Mouse (Mus musculus) lung, adult 2 months (tissue): ENCODE measurements around the gene Got1. TPM values are rescaled to one million over a fixed set of nuclear protein-coding genes. Genes with fewer than 3 reads are reported as not detected.

Experiments
- DNase-seq: peaks from one replicate; pipeline ENCODE4 v3.0.0; 2022
- H3K4me1 ChIP-seq: fragments of 200-500 bp; 2 replicates; pipeline ENCODE4 v1.6.1; 2011; ENCODE audit warnings: low read length; ENCODE audit not compliant: control insufficient read depth, insufficient read depth
- H3K4me3 ChIP-seq: fragments of 200-500 bp; replicated peaks from 2 replicates; pipeline ENCODE3; 2011; ENCODE audit warnings: low read depth, mild to moderate bottlenecking, control low read depth, low read length; ENCODE audit errors: extremely low read depth
- CTCF ChIP-seq: fragments of 200-500 bp; IDR thresholded peaks from 2 replicates; pipeline ENCODE4 v1.5.1; 2011; ENCODE audit warnings: mild to moderate bottlenecking, low read length, control low read depth; ENCODE audit not compliant: insufficient read depth
- POLR2A ChIP-seq: fragments of 200-500 bp; IDR thresholded peaks from 2 replicates; pipeline ENCODE4 v1.6.1; 2011; ENCODE audit warnings: low read depth, mild to moderate bottlenecking, control low read depth, low read length, borderline replicate concordance; ENCODE audit errors: extremely low read depth
- WGBS: fragments of 180-500 bp; shearing (Covaris S2); methylation state at CpG from one replicate; pipeline ENCODE4 v1.1.7; 2018; 5-methylcytosine and 5-hydroxymethylcytosine counted together
- polyA plus RNA-seq: library from polyadenylated mRNA; depleted of rRNA; stranded (reverse); fragments of >200 nt; gene quantifications from 2 replicates; pipeline ENCODE4 v1.2.3, GENCODE M21; 2012

Gene Got1
- polyA plus RNA-seq, 1 experiment = 21.7 TPM

GRCm38 (mm10) chr19:43469333-43469732 lies 55.1 kb downstream of the Got1 start:
- no peak for DNase-seq
- Histone ChIP-seq H3K4me3 (no peak overlapping the region), H3K4me1 (no peaks in the 10 kb centered on the region)
- 58% methylated on average over 7 of the region's 7 CpGs for WGBS
- TF ChIP-seq POLR2A (no peak), CTCF (no peak)

GRCm38 (mm10) chr19:43467927-43468685 lies 56.3 kb downstream of the Got1 start:
- DNase-seq = no peak
- no peak for TF ChIP-seq POLR2A
- TF ChIP-seq CTCF = no peak
- Histone ChIP-seq H3K4me3 (no peak overlapping the region), H3K4me1 (no peaks in the 10 kb centered on the region)
- 71% methylated on average over 12 of the region's 12 CpGs for WGBS

GRCm38 (mm10) chr19:43465601-43466255 lies 58.7 kb downstream of the Got1 start:
- no peak for TF ChIP-seq POLR2A
- no peak for TF ChIP-seq CTCF
- Histone ChIP-seq H3K4me1 (no peaks in the 10 kb centered on the region), H3K4me3 (no peak overlapping the region)
- WGBS = 88% methylated on average over 14 of the region's 14 CpGs
- no peak for DNase-seq

GRCm38 (mm10) chr19:43465076-43465475 lies 59.3 kb downstream of the Got1 start:
- Histone ChIP-seq H3K4me1 (no peaks in the 10 kb centered on the region), H3K4me3 (no peak overlapping the region)
- no peak for DNase-seq
- TF ChIP-seq CTCF = no peak
- TF ChIP-seq POLR2A = no peak
- 87% methylated on average over 11 of the region's 11 CpGs for WGBS

GRCm38 (mm10) chr19:43464294-43464687 lies 60.1 kb downstream of the Got1 start:
- WGBS = 70% methylated on average over 3 of the region's 3 CpGs
- H3K4me3 ChIP-seq = no peak overlapping the region
- no peaks in the 10 kb centered on the region for H3K4me1 ChIP-seq
- no peak for DNase-seq
- TF ChIP-seq POLR2A = no peak
- TF ChIP-seq CTCF = no peak

GRCm38 (mm10) chr19:43463546-43464293 lies 60.7 kb downstream of the Got1 start:
- Histone ChIP-seq H3K4me1 (no peaks in the 10 kb centered on the region), H3K4me3 (no peak overlapping the region)
- TF ChIP-seq CTCF (no peak), POLR2A (no peak)
- WGBS = 71% methylated on average over 7 of the region's 7 CpGs
- no peak for DNase-seq

GRCm38 (mm10) chr19:43462141-43462540 lies 62.3 kb downstream of the Got1 start:
- no peak for DNase-seq
- H3K4me3 ChIP-seq = no peak overlapping the region
- 85% methylated on average over 3 of the region's 3 CpGs for WGBS
- no peaks in the 10 kb centered on the region for H3K4me1 ChIP-seq
- TF ChIP-seq POLR2A = no peak
- no peak for TF ChIP-seq CTCF

GRCm38 (mm10) chr19:43460481-43460880 lies 63.9 kb downstream of the Got1 start:
- Histone ChIP-seq H3K4me1 (no peaks in the 10 kb centered on the region), H3K4me3 (no peak overlapping the region)
- TF ChIP-seq CTCF (no peak), POLR2A (no peak)
- WGBS = 87% methylated on average over 12 of the region's 12 CpGs
- no peak for DNase-seq

GRCm38 (mm10) chr19:43459948-43460347 lies 64.5 kb downstream of the Got1 start:
- H3K4me3 ChIP-seq = no peak overlapping the region
- 58% methylated on average over 4 of the region's 4 CpGs for WGBS

GRCm38 (mm10) chr19:43453025-43453424 lies 71.4 kb downstream of the Got1 start:
- no peak for TF ChIP-seq POLR2A
- TF ChIP-seq CTCF = no peak
- no peak for DNase-seq
- Histone ChIP-seq H3K4me3 (no peak overlapping the region), H3K4me1 (no peaks in the 10 kb centered on the region)
- WGBS = 72% methylated on average over 4 of the region's 4 CpGs

More at GRCm38 (mm10) chr19:43459948-43460347, 64.5 kb downstream of the Got1 start:
- no peak for DNase-seq
- no peaks in the 10 kb centered on the region for H3K4me1 ChIP-seq
- TF ChIP-seq POLR2A (no peak), CTCF (no peak)
